Mouse (Mus musculus): ENCODE measurements at regions not wholly inside any gene's neighbourhood (a gene's known extent, or its start where the extent isn't known, plus 50 kb on each side); places are given as distances from the start of the nearest gene placed in this dataset.

GRCm38 (mm10) chr12:119099736-119100135 is 133.5 kb upstream of the Abcb5 start:
- no peak for TF ChIP-seq GATA4 (IDR thresholded peaks at IDR 0.05; ENCODE audit: insufficient replicate concordance, low read length)

- no peak for TF ChIP-seq GATA4 (IDR thresholded peaks at IDR 0.05; ENCODE audit: insufficient replicate concordance, low read length)
Measured at GRCm38 (mm10) chr12:119097814-119098213, 131.6 kb upstream of the Abcb5 start.

GRCm38 (mm10) chr12:119094314-119094713 is 128.1 kb upstream of the Abcb5 start:
- TF ChIP-seq GATA4 (IDR thresholded peaks at IDR 0.05; ENCODE audit: insufficient replicate concordance, low read length), result peak; percentile 96

GRCm38 (mm10) chr12:119093402-119093801 is 127.2 kb upstream of the Abcb5 start:
- no peak for TF ChIP-seq GATA4 (IDR thresholded peaks at IDR 0.05; ENCODE audit: insufficient replicate concordance, low read length)

- no peak for TF ChIP-seq GATA4 (IDR thresholded peaks at IDR 0.05; ENCODE audit: insufficient replicate concordance, low read length)
Measured at GRCm38 (mm10) chr12:119089292-119089691, 123.1 kb upstream of the Abcb5 start.

GRCm38 (mm10) chr12:119088666-119089065 is 122.4 kb upstream of the Abcb5 start:
- TF ChIP-seq GATA4 (IDR thresholded peaks at IDR 0.05; ENCODE audit: insufficient replicate concordance, low read length), result no peak

- TF ChIP-seq GATA4 (IDR thresholded peaks at IDR 0.05; ENCODE audit: insufficient replicate concordance, low read length), result no peak
Measured at GRCm38 (mm10) chr12:119084814-119085213, 118.6 kb upstream of the Abcb5 start.

GRCm38 (mm10) chr12:119082781-119083180 is 116.6 kb upstream of the Abcb5 start:
- no peak for TF ChIP-seq GATA4 (IDR thresholded peaks at IDR 0.05; ENCODE audit: insufficient replicate concordance, low read length)

- TF ChIP-seq GATA4 (IDR thresholded peaks at IDR 0.05; ENCODE audit: insufficient replicate concordance, low read length), result no peak
Measured at GRCm38 (mm10) chr12:119075825-119076224, 109.6 kb upstream of the Abcb5 start.

GRCm38 (mm10) chr12:119074742-119075478 is 108.7 kb upstream of the Abcb5 start:
- no peak for TF ChIP-seq GATA4 (IDR thresholded peaks at IDR 0.05; ENCODE audit: insufficient replicate concordance, low read length)

- TF ChIP-seq GATA4 (IDR thresholded peaks at IDR 0.05; ENCODE audit: insufficient replicate concordance, low read length), result no peak
Measured at GRCm38 (mm10) chr12:119074147-119074546, 107.9 kb upstream of the Abcb5 start.

- no peak for TF ChIP-seq GATA4 (IDR thresholded peaks at IDR 0.05; ENCODE audit: insufficient replicate concordance, low read length)
Measured at GRCm38 (mm10) chr12:119070963-119071362, 104.7 kb upstream of the Abcb5 start.

GRCm38 (mm10) chr12:119070446-119070845 is 104.2 kb upstream of the Abcb5 start:
- TF ChIP-seq GATA4 (IDR thresholded peaks at IDR 0.05; ENCODE audit: insufficient replicate concordance, low read length), result no peak

- no peak for TF ChIP-seq GATA4 (IDR thresholded peaks at IDR 0.05; ENCODE audit: insufficient replicate concordance, low read length)
Measured at GRCm38 (mm10) chr12:119069747-119070146, 103.5 kb upstream of the Abcb5 start.

GRCm38 (mm10) chr12:119068079-119068478 is 101.9 kb upstream of the Abcb5 start:
- no peak for TF ChIP-seq GATA4 (IDR thresholded peaks at IDR 0.05; ENCODE audit: insufficient replicate concordance, low read length)

- TF ChIP-seq GATA4 (IDR thresholded peaks at IDR 0.05; ENCODE audit: insufficient replicate concordance, low read length), result no peak
Measured at GRCm38 (mm10) chr12:119062931-119063330, 96.7 kb upstream of the Abcb5 start.

GRCm38 (mm10) chr12:119062490-119062889 is 96.3 kb upstream of the Abcb5 start:
- TF ChIP-seq GATA4 (IDR thresholded peaks at IDR 0.05; ENCODE audit: insufficient replicate concordance, low read length), result no peak
